Mouse (Mus musculus) megakaryocyte, embryonic 14.5 days (primary cell): ENCODE data around the gene Gm15737.

ENCODE experiments used
- FLI1 ChIP-seq: IDR thresholded peaks from 2 replicates; pipeline ENCODE4 v1.6.1; 2012; ENCODE audit warnings: low read length, inconsistent platforms, mixed read lengths
- GATA1 ChIP-seq: IDR thresholded peaks from 3 replicates; pipeline ENCODE4 v1.6.1; 2012; ENCODE audit warnings: mixed read lengths, low read length, inconsistent platforms, borderline replicate concordance

- TF ChIP-seq GATA1 (no peak), FLI1 (no peak)
These were observed 42.6 kb upstream of the Gm15737 start for GRCm38 (mm10) chr6:92826561-92826960.
